Mouse (Mus musculus) ovary, postnatal 14 days (tissue): ENCODE results near the gene Kcnk7.

Experiments
- DNase-seq: peaks from one replicate; pipeline ENCODE4 v3.0.0; 2022; ENCODE audit warnings: low spot score

The Kcnk7 gene

GRCm38 (mm10) chr19:5756321-5756985 is 52.3 kb downstream of the Kcnk7 start:
- DNase-seq = no peak
